Mouse (Mus musculus) midbrain, embryonic 10.5 days (tissue): ENCODE measurements around the gene Pard3. TPM values are rescaled to one million over a fixed set of nuclear protein-coding genes. Genes with fewer than 3 reads are reported as not detected.

ENCODE experiments used
- DNase-seq: peaks from one replicate; pipeline ENCODE4 v3.0.0-alpha.2; 2017; ENCODE audit warnings: low spot score
- H3K27ac ChIP-seq: fragments of 300-500 bp; sonication (generic); replicated peaks from 2 replicates; pipeline ENCODE4 v1.5.1; 2016; ENCODE audit warnings: mild to moderate bottlenecking
- H3K27me3 ChIP-seq: fragments of 300-500 bp; sonication (generic); 2 replicates; pipeline ENCODE4 v1.6.1; 2016; ENCODE audit warnings: low read depth, mild to moderate bottlenecking; ENCODE audit not compliant: poor library complexity, severe bottlenecking
- H3K36me3 ChIP-seq: fragments of 300-500 bp; sonication (generic); 2 replicates; pipeline ENCODE4 v1.6.1; 2016; ENCODE audit warnings: mild to moderate bottlenecking, moderate library complexity
- H3K4me1 ChIP-seq: fragments of 300-500 bp; sonication (generic); 2 replicates; pipeline ENCODE4 v1.6.1; 2016
- H3K4me3 ChIP-seq: fragments of 300-500 bp; sonication (generic); 2 replicates; pipeline ENCODE4 v1.5.1; 2016; ENCODE audit warnings: mild to moderate bottlenecking, moderate library complexity
- H3K9me3 ChIP-seq: fragments of 300-500 bp; sonication (generic); replicated peaks from 2 replicates; pipeline ENCODE4 v1.6.1; 2016; ENCODE audit warnings: mild to moderate bottlenecking
- WGBS: fragments of 180-500 bp; shearing (Covaris S2); methylation state at CpG from one replicate; pipeline ENCODE4 v1.1.7; 2016; 5-methylcytosine and 5-hydroxymethylcytosine counted together
- polyA plus RNA-seq: library from polyadenylated mRNA; unstranded; fragments of >200 nt; fragmentation: Nextera tagmentation; extraction: Ambion mirVana; gene quantifications from 2 replicates; pipeline ENCODE4 v1.2.1, GENCODE M21; 2016

Gene Pard3
- polyA plus RNA-seq, 1 experiment from 2014 or later = 25.1 TPM

GRCm38 (mm10) chr8:127230233-127230595 is 166.5 kb downstream of the Pard3 start:
- Histone ChIP-seq H3K36me3 (no peaks in the 10 kb centered on the region), H3K9me3 (no peaks in the 10 kb centered on the region), H3K27me3 (no peaks in the 10 kb centered on the region), H3K27ac (no peak overlapping the region), H3K4me3 (no peak overlapping the region), H3K4me1 (peaks cover 15% of the 10 kb centered on the region)
- 79% methylated on average over 8 of the region's 8 CpGs for WGBS
- DNase-seq = no peak

DNA sequence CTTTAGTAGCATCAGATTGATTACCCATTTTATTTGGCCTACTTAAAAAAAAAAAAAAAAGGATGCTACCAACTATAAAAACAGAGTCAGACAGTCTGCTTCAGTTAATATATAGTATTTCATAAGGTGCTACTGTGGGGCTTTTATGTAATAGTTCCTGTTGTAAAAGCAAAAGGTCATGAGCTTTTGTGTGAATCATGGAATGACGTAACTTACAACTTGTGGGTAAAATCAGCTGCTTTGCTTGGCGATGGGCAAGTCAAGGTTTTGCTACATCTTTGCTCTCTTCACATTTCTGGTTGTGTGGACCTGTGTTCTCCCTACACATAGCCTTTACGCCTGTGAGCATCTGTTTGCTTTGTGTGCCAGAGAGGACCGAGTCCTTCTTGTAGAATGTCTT is 179.7 kb downstream of the Pard3 start:
- Histone ChIP-seq H3K36me3 (no peaks in the 10 kb centered on the region), H3K27me3 (no peaks in the 10 kb centered on the region), H3K9me3 (no peaks in the 10 kb centered on the region), H3K4me3 (no peak overlapping the region), H3K4me1 (no peaks in the 10 kb centered on the region), H3K27ac (no peak overlapping the region)
- DNase-seq = no peak
- 96% methylated on average over 4 of the region's 4 CpGs for WGBS

DNA sequence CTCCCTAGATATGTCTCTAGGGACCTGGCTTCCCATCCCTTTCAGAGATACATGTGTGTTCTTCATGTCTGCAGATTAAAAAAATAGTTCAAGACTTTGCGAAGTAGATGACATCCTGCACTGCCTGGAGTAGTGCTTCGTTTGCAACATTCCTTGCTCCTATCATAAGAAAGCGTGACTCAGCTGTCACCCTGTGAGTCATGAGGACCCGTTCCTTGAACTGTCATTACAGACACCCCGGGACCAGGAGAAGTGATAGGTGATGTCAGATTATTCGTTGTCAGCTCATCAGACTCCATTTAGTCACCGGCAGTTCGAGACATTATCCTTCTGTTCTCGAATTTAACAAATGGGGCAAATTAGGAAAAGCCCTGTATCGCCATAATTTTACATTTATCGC is 180.1 kb downstream of the Pard3 start:
- no peak overlapping the region for H3K27ac ChIP-seq
- H3K4me3 ChIP-seq = no peak overlapping the region
- H3K27me3 ChIP-seq = no peaks in the 10 kb centered on the region
- no peaks in the 10 kb centered on the region for H3K4me1 ChIP-seq
- no peak for DNase-seq
- H3K9me3 ChIP-seq = no peaks in the 10 kb centered on the region
- 94% methylated on average over 11 of the region's 11 CpGs for WGBS
- H3K36me3 ChIP-seq = no peaks in the 10 kb centered on the region

DNA sequence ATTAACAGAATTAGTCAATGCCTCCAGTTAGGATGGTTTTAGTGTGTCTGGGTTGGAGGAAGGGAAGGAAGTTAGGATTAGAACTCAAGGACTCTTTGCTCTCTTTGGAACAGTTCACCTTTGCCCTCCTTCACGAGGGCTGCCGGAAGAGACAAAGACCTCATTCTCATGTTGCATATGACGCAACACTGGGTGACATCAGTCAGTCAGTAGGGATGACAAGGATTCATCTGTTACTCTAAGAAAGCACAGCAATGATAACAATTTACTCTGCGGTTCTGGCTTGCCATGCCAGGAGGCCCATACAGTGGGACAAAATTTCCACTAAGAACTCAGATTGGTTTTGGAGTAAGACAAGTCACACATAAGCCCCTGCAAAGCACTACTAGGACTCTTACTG is 187.1 kb downstream of the Pard3 start:
- Histone ChIP-seq H3K36me3 (no peaks in the 10 kb centered on the region), H3K9me3 (no peaks in the 10 kb centered on the region), H3K27me3 (no peaks in the 10 kb centered on the region), H3K4me3 (no peak overlapping the region), H3K4me1 (peaks cover 19% of the 10 kb centered on the region), H3K27ac (no peak overlapping the region)
- DNase-seq = no peak
- 69% methylated on average over 4 of the region's 4 CpGs for WGBS

GRCm38 (mm10) chr8:127251476-127251875 is 187.8 kb downstream of the Pard3 start:
- Histone ChIP-seq H3K4me3 (no peak overlapping the region), H3K27me3 (no peaks in the 10 kb centered on the region), H3K36me3 (no peaks in the 10 kb centered on the region), H3K4me1 (peaks cover 19% of the 10 kb centered on the region), H3K9me3 (no peaks in the 10 kb centered on the region), H3K27ac (no peak overlapping the region)
- WGBS = 92% methylated on average over 3 of the region's 3 CpGs
- no peak for DNase-seq

DNA sequence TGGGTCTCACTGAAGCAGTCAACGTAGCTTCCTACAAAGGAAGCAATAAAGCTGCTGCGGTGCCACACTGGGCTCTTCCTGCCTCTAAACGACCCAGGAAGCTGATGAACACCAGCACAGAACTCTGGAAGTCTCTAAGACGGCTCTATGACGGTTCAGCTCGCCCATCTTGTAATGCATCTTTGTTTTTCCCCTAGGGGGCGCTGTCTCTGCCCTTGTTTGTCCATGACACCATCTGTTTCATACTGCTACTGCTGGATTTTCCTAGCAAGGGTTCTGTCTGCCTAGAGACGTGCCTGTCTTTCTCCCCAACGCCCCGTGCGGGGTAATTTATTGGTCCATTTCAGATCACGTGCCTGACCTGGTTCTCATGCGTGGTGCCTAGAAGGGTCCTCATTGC is 188.3 kb downstream of the Pard3 start:
- no peak for DNase-seq
- Histone ChIP-seq H3K36me3 (no peaks in the 10 kb centered on the region), H3K27me3 (no peaks in the 10 kb centered on the region), H3K27ac (no peak overlapping the region), H3K9me3 (no peaks in the 10 kb centered on the region), H3K4me3 (no peak overlapping the region), H3K4me1 (peaks cover 19% of the 10 kb centered on the region)
- 85% methylated on average over 13 of the region's 13 CpGs for WGBS

DNA sequence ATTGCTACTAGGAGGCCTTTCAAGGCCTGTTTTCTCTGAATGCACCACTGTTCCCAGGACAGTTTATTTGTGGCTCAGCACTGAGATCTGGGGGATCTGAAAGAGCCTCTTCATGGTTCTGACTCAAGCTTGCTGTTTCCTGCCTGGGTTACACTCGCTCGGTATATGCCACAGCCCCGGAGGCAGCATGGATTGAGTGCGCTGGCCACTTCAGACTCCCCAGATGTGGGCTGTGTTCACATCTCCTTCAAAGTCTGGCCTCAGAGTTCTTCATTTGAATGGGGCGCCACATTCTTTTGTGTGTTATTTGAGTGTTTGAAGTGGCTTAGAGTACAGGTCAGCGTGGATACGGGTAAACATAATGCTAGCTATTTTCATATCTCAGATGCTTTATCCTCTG is 190.9 kb downstream of the Pard3 start:
- H3K36me3 ChIP-seq = no peaks in the 10 kb centered on the region
- 82% methylated on average over 7 of the region's 7 CpGs for WGBS
- H3K27ac ChIP-seq = no peak overlapping the region

DNA sequence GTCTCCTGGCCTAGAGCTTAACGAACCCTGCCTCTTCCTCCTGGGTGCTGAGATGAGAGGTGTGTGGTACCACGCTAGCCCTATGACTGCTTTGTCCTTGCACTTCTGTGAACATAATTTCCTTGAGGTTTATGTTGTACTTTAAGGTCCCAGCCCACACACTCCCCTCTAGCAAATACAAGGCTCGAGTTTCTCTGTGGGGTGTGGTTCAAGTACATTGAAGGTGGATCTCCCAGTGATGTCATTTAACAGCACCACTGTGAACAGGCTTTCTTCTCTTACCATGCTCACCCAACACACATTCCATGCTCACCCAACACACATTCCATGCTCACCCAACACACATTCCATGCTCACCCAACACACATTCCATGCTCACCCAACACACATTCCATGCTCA is 193.4 kb downstream of the Pard3 start:
- H3K4me3 ChIP-seq = no peak overlapping the region
- WGBS = 95% methylated on average over 3 of the region's 3 CpGs
- no peaks in the 10 kb centered on the region for H3K27me3 ChIP-seq
- no peak for DNase-seq
- no peaks in the 10 kb centered on the region; the same call in 1 of the 2 replicates for H3K9me3 ChIP-seq
- H3K4me1 ChIP-seq = peaks cover 4% of the 10 kb centered on the region; the same call in 1 of the 2 replicates
- H3K27ac ChIP-seq = no peak overlapping the region
- H3K36me3 ChIP-seq = no peaks in the 10 kb centered on the region

More for the DNA sequence above, 190.9 kb downstream of the Pard3 start:
- no peak overlapping the region for H3K4me3 ChIP-seq
- no peak for DNase-seq
- no peaks in the 10 kb centered on the region for H3K9me3 ChIP-seq
- peaks cover 16% of the 10 kb centered on the region for H3K4me1 ChIP-seq
- H3K27me3 ChIP-seq = no peaks in the 10 kb centered on the region

DNA sequence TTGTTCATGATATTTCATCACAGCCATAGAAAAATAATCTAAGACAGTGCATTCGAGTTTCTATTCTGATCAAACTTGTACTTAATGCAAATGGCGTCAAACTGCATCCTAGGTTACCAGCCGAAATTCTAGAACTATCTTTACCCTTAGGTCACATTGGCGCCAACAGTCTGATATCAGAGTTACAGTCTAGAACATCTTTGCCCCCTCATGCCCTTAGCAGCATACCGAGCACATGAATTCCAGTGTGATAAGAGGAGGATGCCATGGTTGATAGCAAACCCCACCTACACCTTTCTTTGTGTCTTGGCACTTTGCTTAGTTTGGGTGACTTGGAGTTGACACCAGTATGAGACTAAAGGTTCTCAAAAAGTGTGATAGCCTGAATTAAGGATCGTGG is 197.4 kb downstream of the Pard3 start:
- no peak for DNase-seq
- Histone ChIP-seq H3K27ac (no peak overlapping the region), H3K9me3 (no peaks in the 10 kb centered on the region; the same call in 1 of the 2 replicates), H3K27me3 (peaks cover 22% of the 10 kb centered on the region), H3K4me1 (peaks cover 18% of the 10 kb centered on the region), H3K36me3 (no peaks in the 10 kb centered on the region), H3K4me3 (no peak overlapping the region)
- WGBS = 93% methylated on average over 6 of the region's 6 CpGs

GRCm38 (mm10) chr8:127262026-127262425 is 198.3 kb downstream of the Pard3 start:
- peaks cover 32% of the 10 kb centered on the region for H3K27me3 ChIP-seq
- no peak for DNase-seq
- 90% methylated on average over 7 of the region's 7 CpGs for WGBS
- peaks cover 27% of the 10 kb centered on the region for H3K4me1 ChIP-seq
- H3K36me3 ChIP-seq = no peaks in the 10 kb centered on the region
- no peaks in the 10 kb centered on the region; the same call in 1 of the 2 replicates for H3K9me3 ChIP-seq
- H3K4me3 ChIP-seq = no peak overlapping the region
- no peak overlapping the region for H3K27ac ChIP-seq

DNA sequence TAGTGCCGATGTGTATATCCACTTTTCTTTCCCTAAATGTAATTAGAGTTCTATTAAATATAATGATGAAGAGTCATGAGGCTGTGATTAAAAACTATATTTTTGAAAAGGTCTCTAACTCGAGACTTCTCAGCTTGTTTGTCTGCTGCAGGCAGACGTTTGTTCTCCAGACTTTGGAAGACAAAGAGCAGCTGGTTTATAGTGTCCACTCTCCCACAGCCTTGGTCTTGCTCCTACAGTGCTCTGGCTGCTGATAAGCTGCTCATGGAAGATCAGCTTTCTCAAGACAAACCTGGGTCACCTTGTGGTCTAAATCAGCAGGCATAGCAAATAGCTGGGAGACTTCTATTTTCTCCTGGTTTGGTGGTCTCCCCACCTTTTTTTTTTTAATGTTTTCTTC is 198.7 kb downstream of the Pard3 start:
- 74% methylated on average over 3 of the region's 3 CpGs for WGBS
- DNase-seq = no peak

DNA sequence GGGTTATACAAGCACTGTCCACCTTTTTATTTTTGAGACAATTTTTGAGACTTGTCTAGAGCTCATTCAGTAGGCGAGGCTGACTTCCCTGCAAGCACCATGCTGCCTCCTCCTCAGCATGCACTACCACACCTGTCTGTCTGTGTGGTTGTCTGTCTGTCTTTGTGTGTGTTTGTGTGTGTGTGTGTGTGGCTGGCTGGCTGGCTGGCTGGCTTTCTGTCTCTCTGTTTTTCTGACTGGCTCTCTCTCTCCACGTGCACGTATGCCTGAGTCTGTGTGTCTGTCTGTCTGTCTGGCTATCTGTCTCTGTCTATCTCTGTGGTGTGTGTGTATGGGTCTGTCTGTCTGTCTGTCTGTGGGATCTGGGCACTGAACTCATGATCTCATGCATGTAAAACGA is 199.2 kb downstream of the Pard3 start:
- 87% methylated on average over 4 of the region's 4 CpGs for WGBS
- no peaks in the 10 kb centered on the region; the same call in 1 of the 2 replicates for H3K9me3 ChIP-seq
- peaks cover 40% of the 10 kb centered on the region for H3K27me3 ChIP-seq
- H3K4me3 ChIP-seq = no peak overlapping the region
- H3K4me1 ChIP-seq = peaks cover 36% of the 10 kb centered on the region
- H3K27ac ChIP-seq = no peak overlapping the region
- no peaks in the 10 kb centered on the region for H3K36me3 ChIP-seq
- DNase-seq = no peak

More for the DNA sequence above, 198.7 kb downstream of the Pard3 start:
- Histone ChIP-seq H3K4me3 (no peak overlapping the region), H3K27me3 (peaks cover 36% of the 10 kb centered on the region), H3K36me3 (no peaks in the 10 kb centered on the region), H3K9me3 (no peaks in the 10 kb centered on the region; the same call in 1 of the 2 replicates), H3K27ac (no peak overlapping the region), H3K4me1 (peaks cover 31% of the 10 kb centered on the region)

DNA sequence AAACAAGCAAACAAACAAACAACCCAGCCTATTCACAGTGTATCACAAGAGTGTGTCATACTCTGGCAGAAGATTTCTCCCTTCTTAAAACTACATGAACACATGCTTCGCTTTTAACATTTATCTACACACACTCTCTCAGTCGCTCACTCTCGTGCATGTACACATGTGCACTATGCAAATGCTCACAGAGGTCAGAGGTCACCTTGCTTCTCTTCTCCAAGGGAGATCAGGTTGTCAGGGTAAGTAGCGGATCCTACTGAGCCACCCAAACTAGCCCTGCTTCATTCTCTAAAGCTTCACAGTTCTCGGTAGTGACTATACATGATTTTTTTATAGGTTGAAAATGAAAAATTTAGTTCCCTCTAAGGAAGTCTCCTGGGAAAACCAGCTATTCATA is 199.8 kb downstream of the Pard3 start:
- no peak for DNase-seq
- Histone ChIP-seq H3K27me3 (peaks cover 44% of the 10 kb centered on the region), H3K27ac (no peak overlapping the region), H3K9me3 (no peaks in the 10 kb centered on the region; the same call in 1 of the 2 replicates), H3K4me1 (peaks cover 42% of the 10 kb centered on the region), H3K36me3 (no peaks in the 10 kb centered on the region), H3K4me3 (no peak overlapping the region)
- WGBS = 53% methylated on average over 5 of the region's 5 CpGs
